Mouse (Mus musculus): Measurements from ENCODE around the gene Olfr1277. TPM values are rescaled to one million over a fixed set of nuclear protein-coding genes. Genes with fewer than 3 reads are reported as not detected.

Olfr1277 gene
- polyA plus RNA-seq (2017; shearing (Covaris generic)): not detected

DNA sequence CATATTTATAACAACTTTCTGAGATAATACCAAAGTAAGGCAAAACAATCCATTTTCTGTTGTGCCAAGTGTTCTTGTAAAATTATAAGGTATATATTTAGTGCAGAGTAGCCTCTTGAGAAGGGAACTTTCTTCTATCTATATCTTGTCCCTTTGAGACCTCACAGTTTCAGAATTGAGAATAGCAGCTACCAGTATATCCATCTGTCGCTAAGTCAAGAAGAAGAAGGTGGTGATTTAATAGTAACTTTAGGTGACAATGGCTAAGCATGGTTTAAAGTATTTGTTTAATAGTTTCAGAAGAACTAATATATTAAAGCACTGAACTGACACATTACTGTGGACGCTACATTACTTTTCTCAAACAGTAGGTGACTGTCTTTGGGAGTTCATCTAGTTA lies at the start of gene Olfr1277:
Olfr1277 (minus strand) TSS at position 101 of the 400 bp plus-strand sequence.

DNA sequence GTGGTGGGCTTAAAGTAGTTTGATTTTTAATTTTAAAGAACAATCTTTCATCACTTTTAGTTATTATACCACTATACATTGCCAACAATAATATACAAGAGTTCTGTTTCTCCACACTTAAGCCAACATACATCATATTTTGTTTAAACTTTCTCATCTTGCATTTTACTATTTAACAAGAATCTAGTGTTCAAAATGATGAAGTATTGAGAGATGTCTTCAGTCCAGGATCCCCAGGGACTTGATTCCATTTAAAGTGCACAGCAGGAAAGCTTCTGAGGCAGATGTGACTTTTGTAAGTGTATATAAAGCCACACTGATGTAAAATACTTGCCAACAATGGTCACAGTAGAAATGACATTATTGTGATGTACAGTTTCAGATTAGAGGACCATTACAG lies 39.8 kb upstream of the Olfr1277 start, which contains the start of gene Olfr1280:
Olfr1280 (plus strand) TSS at position 301 of the 400 bp plus-strand sequence.

DNA sequence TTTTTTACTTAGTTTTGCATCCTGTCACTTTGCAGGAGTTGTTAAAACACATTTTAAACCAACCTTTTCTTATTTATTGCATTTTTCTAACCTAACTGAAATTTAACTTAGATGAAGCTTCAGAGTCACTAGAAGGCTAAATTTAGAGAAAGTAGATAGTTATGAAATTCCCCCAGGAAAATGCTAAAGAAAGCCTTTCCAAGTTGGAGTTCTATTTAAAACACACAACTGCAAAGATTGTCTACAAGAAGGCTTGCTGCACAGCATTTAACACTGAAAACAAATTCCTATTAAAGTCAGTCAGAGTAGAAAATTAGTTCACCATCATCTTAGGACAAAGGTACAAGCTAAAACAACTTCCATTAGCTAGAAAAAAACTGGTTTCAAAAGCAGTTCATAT lies 26.5 kb upstream of the Olfr1277 start, which contains the start of gene Olfr1279:
Olfr1279 (plus strand) TSS at position 262 of the 400 bp plus-strand sequence.

DNA sequence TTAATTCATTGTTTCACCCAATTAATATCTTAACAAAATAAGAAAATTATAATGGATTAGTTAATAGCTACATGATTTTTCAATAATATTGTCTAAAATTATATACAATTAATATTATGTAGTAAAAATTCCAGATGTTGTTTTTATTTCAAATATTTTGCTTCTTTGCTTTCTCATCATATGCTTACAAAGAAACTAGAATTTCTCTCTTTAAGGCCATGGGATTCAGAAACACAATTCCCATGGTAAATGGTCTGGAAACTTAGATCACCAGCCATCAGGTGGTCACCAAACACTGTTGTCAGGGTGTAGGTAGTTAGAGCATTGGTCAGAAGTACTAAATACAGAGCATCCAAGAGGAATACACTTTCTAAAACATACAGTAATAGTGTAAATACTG lies 15.9 kb upstream of the Olfr1277 start, which contains the start of gene Olfr1278:
Olfr1278 (plus strand) TSS at position 301 of the 400 bp plus-strand sequence.

DNA sequence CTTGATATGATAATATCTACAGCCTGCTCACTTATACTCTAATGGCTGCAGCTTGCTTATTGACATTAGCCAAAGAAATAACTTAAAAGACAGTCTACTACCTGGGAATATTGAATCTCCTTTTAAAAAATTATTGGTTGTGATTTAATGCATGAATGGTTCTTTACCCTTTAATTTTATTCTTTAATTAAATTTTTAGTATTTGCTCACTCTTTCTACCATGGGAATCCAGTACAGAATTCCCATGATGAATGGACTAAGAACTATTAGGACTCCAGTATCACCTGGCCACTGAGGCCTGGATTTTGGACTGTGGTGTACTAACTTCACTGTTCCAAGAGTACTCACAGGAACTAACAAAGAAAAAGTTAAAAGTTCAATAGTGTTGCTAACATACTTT lies 19.7 kb downstream of the Olfr1277 start, which contains the start of gene Olfr1276:
Olfr1276 (plus strand) TSS at position 301 of the 400 bp plus-strand sequence.

DNA sequence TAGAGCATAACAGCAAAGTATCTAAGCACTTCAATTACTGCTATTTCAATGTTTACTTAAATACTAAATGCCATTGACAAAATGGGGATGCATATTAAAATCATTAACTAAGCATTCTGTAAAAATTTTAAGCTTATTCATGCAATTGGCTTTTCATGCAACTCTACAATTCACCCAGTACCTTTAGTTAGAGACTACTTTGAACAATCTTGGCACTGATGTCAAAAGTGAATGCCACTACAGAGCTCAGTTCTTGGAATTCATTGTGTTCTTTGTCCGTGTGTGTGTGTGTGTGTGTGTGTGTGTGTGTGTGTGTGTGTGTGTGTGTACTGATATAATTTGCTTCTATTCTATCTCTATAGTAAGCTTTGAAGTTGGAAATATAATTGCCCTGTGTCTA lies 38.7 kb downstream of the Olfr1277 start, which contains the start of gene Olfr1275:
Olfr1275 (minus strand) TSS at position 101 of the 400 bp plus-strand sequence.

DNA sequence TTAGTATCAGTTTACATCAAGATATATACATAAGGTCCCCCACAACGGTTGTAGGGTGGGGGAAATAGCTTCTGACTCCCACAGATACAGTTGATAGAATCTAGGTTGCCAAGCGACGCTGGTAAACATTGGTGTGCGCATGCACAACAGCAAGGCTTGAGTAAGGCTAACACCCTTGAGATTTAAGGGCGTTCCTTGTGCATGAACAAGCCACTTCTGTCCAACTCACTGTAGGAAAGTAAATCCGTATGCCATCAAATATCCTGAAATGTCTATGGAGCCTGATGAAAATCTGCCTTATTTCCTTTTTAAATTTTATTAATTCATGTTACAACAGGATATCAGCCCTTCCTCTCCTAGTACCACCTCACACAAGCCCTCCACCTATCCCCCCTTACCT lies 44.4 kb downstream of the Olfr1277 start, which contains the start of gene 4930430A15Rik:
4930430A15Rik (minus strand) TSS at position 101 of the 400 bp plus-strand sequence.

Other genes starting within 250 kb of the Olfr1277 start
- not detected for gene Gm13941, start 168.1 kb downstream of the Olfr1277 start, polyA plus RNA-seq (2017; shearing (Covaris generic))
- not detected for gene Gm15130, start 121.2 kb downstream of the Olfr1277 start, polyA plus RNA-seq (2017; shearing (Covaris generic))
- not detected for gene 4930430A15Rik, start 44.5 kb downstream of the Olfr1277 start, polyA plus RNA-seq (2017; shearing (Covaris generic))
- not detected for gene Olfr1275, start 38.8 kb downstream of the Olfr1277 start, polyA plus RNA-seq (2017; shearing (Covaris generic))
- not detected for gene Olfr1276, start 19.6 kb downstream of the Olfr1277 start, polyA plus RNA-seq (2017; shearing (Covaris generic))
- not detected for gene Olfr1278, start 16.0 kb upstream of the Olfr1277 start, polyA plus RNA-seq (2017; shearing (Covaris generic))
- gene Olfr1279, start 26.5 kb upstream of the Olfr1277 start, polyA plus RNA-seq (2017; shearing (Covaris generic)): not detected
- not detected for gene Olfr1280, start 39.9 kb upstream of the Olfr1277 start, polyA plus RNA-seq (2017; shearing (Covaris generic))
- gene Olfr1281, start 52.4 kb upstream of the Olfr1277 start, polyA plus RNA-seq (2017; shearing (Covaris generic)): not detected
- not detected for gene Olfr1282, start 62.0 kb upstream of the Olfr1277 start, polyA plus RNA-seq (2017; shearing (Covaris generic))
- gene Olfr1283, start 92.7 kb upstream of the Olfr1277 start, polyA plus RNA-seq (2017; shearing (Covaris generic)): not detected
- not detected for gene Olfr1284, start 101.4 kb upstream of the Olfr1277 start, polyA plus RNA-seq (2017; shearing (Covaris generic))
- gene Olfr1286, start 149.0 kb upstream of the Olfr1277 start, polyA plus RNA-seq (2017; shearing (Covaris generic)): not detected
- not detected for gene Olfr1287, start 175.0 kb upstream of the Olfr1277 start, polyA plus RNA-seq (2017; shearing (Covaris generic))
- gene Olfr1288, start 200.0 kb upstream of the Olfr1277 start, polyA plus RNA-seq (2017; shearing (Covaris generic)): not detected
- gene Olfr1289, start 206.7 kb upstream of the Olfr1277 start, polyA plus RNA-seq (2017; shearing (Covaris generic)): not detected
- gene Olfr1290, start 219.7 kb upstream of the Olfr1277 start, polyA plus RNA-seq (2017; shearing (Covaris generic)): not detected
- 0.11 TPM for gene Olfr1291-ps1, start 223.1 kb upstream of the Olfr1277 start, polyA plus RNA-seq (2017; shearing (Covaris generic))

Measured in CD4-positive, CD25-positive, alpha-beta regulatory T cell (primary cell).